Mouse (Mus musculus) urinary bladder, adult 2 months (tissue): ENCODE data around the gene Gm7168. TPM values are rescaled to one million over a fixed set of nuclear protein-coding genes. Genes with fewer than 3 reads are reported as not detected.
"Not testable (repeated sequence)": the region's sequence is repeated elsewhere in the genome, so short reads cannot be mapped to it uniquely, and the experiment has no call there.

Experiments
- DNase-seq: peaks from one replicate; pipeline ENCODE4 v3.0.0; 2022; ENCODE audit warnings: low spot score
- polyA plus RNA-seq: library from polyadenylated mRNA; depleted of rRNA; stranded (reverse); fragments of >200 nt; gene quantifications from 2 replicates; pipeline ENCODE4 v1.2.3, GENCODE M21; 2012; rRNA removed

Gm7168 gene
- polyA plus RNA-seq, 1 experiment: not detected

DNA sequence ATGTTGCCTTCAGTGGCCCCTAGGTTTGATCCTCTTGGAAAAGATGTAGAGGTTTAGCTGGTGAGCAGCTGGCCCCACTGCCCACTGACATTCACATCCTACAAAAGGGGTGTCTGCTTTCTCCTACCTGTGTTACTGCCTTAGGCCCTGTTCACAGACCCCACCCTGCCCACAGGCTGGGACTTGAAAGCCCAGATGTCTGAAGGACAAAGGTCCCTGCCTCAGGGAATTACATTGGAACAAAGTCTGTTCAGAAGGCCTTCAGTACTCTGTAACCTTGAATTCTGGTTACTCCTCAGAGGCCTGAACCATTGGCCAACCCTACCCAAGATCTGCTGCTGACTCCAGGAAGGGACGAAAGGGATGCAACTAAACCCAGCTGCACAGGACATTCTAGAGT, 39.5 kb downstream of the Gm7168 start:
- DNase-seq: no peak

DNA sequence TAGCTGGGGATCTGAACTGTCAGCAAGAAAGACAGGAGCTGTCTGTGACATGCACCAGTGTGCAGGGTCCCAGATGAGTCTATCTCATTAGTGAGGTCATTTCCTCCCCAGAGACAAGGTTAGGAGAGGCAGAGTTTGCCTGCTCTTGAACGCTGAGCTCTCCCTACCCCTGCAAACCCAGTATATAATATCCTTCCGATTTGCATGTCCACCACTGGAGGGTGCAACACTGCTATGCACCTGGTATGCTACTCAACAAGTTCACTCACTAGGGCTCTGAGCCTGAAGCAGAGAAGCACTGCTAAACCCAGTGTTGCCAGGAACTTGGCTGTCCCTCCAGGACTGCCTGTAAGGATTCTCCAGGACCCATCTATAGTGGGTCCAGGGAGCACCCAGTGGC, 45.3 kb downstream of the Gm7168 start:
- not testable (repeated sequence) for DNase-seq

Other genes starting within 250 kb of the Gm7168 start
- gene Afdn, start 187.8 kb upstream of the Gm7168 start, polyA plus RNA-seq: 42.2 and 55.3 TPM in 2 replicates
- gene Tcte2, start 186.5 kb upstream of the Gm7168 start, polyA plus RNA-seq: 2.9 and 4.4 TPM in 2 replicates
- gene Gm7356, start 55.3 kb downstream of the Gm7168 start, polyA plus RNA-seq: not detected in 2 replicates
- gene Gm7358, start 111.2 kb downstream of the Gm7168 start, polyA plus RNA-seq: not detected in 2 replicates